Mouse (Mus musculus) heart, embryonic 12.5 days (tissue): ENCODE results near the gene Gm49325. TPM values are rescaled to one million over a fixed set of nuclear protein-coding genes. Genes with fewer than 3 reads are reported as not detected.

ENCODE experiments used
- ATAC-seq: fragments of 200-750 bp; cut with Nextera tagmentation; 2 replicates; pipeline ENCODE4 v1.8.0; 2017; ENCODE audit warnings: moderate TSS enrichment, moderate library complexity; ENCODE audit not compliant: insufficient number of reproducible peaks, low FRiP score
- H3K27ac ChIP-seq: fragments of 300-500 bp; sonication (generic); 2 replicates; pipeline ENCODE4 v1.5.1; 2016; ENCODE audit warnings: mild to moderate bottlenecking, moderate library complexity; ENCODE audit not compliant: poor library complexity, severe bottlenecking
- H3K27me3 ChIP-seq: fragments of 300-500 bp; sonication (generic); replicated peaks from 2 replicates; pipeline ENCODE4 v1.6.1; 2016; ENCODE audit warnings: mild to moderate bottlenecking, moderate library complexity
- H3K36me3 ChIP-seq: fragments of 300-500 bp; sonication (generic); 2 replicates; pipeline ENCODE4 v1.6.1; 2016; ENCODE audit warnings: mild to moderate bottlenecking, moderate library complexity
- H3K4me1 ChIP-seq: fragments of 300-500 bp; sonication (generic); replicated peaks from 2 replicates; pipeline ENCODE4 v1.6.1; 2016; ENCODE audit warnings: mild to moderate bottlenecking
- H3K4me2 ChIP-seq: fragments of 300-500 bp; sonication (generic); 2 replicates; pipeline ENCODE4 v1.6.1; 2016; ENCODE audit warnings: mild to moderate bottlenecking, moderate library complexity
- H3K4me3 ChIP-seq: fragments of 300-500 bp; sonication (generic); 2 replicates; pipeline ENCODE4 v1.5.1; 2016; ENCODE audit warnings: mild to moderate bottlenecking
- H3K9ac ChIP-seq: fragments of 300-500 bp; sonication (generic); 2 replicates; pipeline ENCODE4 v1.6.1; 2016; ENCODE audit warnings: mild to moderate bottlenecking, moderate library complexity
- H3K9me3 ChIP-seq: fragments of 300-500 bp; sonication (generic); replicated peaks from 2 replicates; pipeline ENCODE4 v1.6.1; 2016; ENCODE audit warnings: mild to moderate bottlenecking, moderate library complexity
- WGBS: fragments of 180-500 bp; shearing (Covaris S2); methylation state at CpG from one replicate; pipeline ENCODE4 v1.1.7; 2016; 5-methylcytosine and 5-hydroxymethylcytosine counted together
- polyA plus RNA-seq: library from polyadenylated mRNA; unstranded; fragments of >200 nt; fragmentation: Nextera tagmentation; extraction: Ambion mirVana; gene quantifications from 2 replicates; pipeline ENCODE4 v1.2.1, GENCODE M21; 2016

The Gm49325 gene
- polyA plus RNA-seq, 1 experiment from 2014 or later = not detected

- Histone ChIP-seq H3K4me1 (peaks cover 23% of the 10 kb centered on the region), H3K36me3 (peaks cover 41% of the 10 kb centered on the region), H3K4me2 (no peak overlapping the region), H3K27me3 (no peaks in the 10 kb centered on the region), H3K9ac (no peak overlapping the region), H3K4me3 (no peak overlapping the region), H3K9me3 (no peaks in the 10 kb centered on the region), H3K27ac (no peak overlapping the region)
- 50% methylated on average over 1 of the region's 1 CpGs for WGBS
- ATAC-seq = no peak
Observed at GRCm38 (mm10) chr10:77647461-77647860, 41.5 kb downstream of the Gm49325 start.

GRCm38 (mm10) chr10:77647901-77648300 lies 41.9 kb downstream of the Gm49325 start:
- Histone ChIP-seq H3K9me3 (no peaks in the 10 kb centered on the region), H3K4me2 (no peak overlapping the region), H3K4me1 (peaks cover 21% of the 10 kb centered on the region), H3K27me3 (no peaks in the 10 kb centered on the region), H3K36me3 (peaks cover 39% of the 10 kb centered on the region), H3K9ac (no peak overlapping the region), H3K4me3 (no peak overlapping the region), H3K27ac (no peak overlapping the region)
- 78% methylated on average over 8 of the region's 8 CpGs for WGBS
- no peak for ATAC-seq

GRCm38 (mm10) chr10:77652046-77652445 lies 46.0 kb downstream of the Gm49325 start:
- Histone ChIP-seq H3K36me3 (no peaks in the 10 kb centered on the region), H3K9me3 (no peaks in the 10 kb centered on the region), H3K27me3 (no peaks in the 10 kb centered on the region), H3K27ac (no peak overlapping the region), H3K4me1 (0 out of 2 replicates have a peak, but pooled peaks cover 3% of the 10 kb centered on the region), H3K4me2 (no peak overlapping the region), H3K4me3 (no peak overlapping the region), H3K9ac (no peak overlapping the region)
- 83% methylated on average over 9 of the region's 9 CpGs for WGBS
- ATAC-seq = no peak

GRCm38 (mm10) chr10:77658286-77658994 lies 52.4 kb downstream of the Gm49325 start:
- peaks cover 10% of the 10 kb centered on the region; the same call in 1 of the 2 replicates for H3K9me3 ChIP-seq
- no peak overlapping the region for H3K4me3 ChIP-seq
- no peak for ATAC-seq
- 66% methylated on average over 15 of the region's 15 CpGs for WGBS
- no peak overlapping the region for H3K27ac ChIP-seq
- H3K27me3 ChIP-seq = peaks cover 5% of the 10 kb centered on the region
- H3K4me2 ChIP-seq = no peak overlapping the region
- no peaks in the 10 kb centered on the region for H3K4me1 ChIP-seq
- H3K9ac ChIP-seq = no peak overlapping the region
- no peaks in the 10 kb centered on the region for H3K36me3 ChIP-seq

GRCm38 (mm10) chr10:77663949-77664665 lies 58.1 kb downstream of the Gm49325 start:
- Histone ChIP-seq H3K4me3 (0 out of 2 replicates have a peak overlapping the region, but pooled peaks have one; percentile 5), H3K4me1 (no peaks in the 10 kb centered on the region), H3K27ac (no peak overlapping the region), H3K27me3 (peaks cover 38% of the 10 kb centered on the region), H3K4me2 (peak overlapping the region; percentile 32), H3K9ac (no peak overlapping the region), H3K36me3 (no peaks in the 10 kb centered on the region), H3K9me3 (peaks cover 10% of the 10 kb centered on the region; the same call in 1 of the 2 replicates)
- WGBS = 35% methylated on average over 43 of the region's 43 CpGs
- no peak; the same call in 1 of the 2 replicates for ATAC-seq

GRCm38 (mm10) chr10:77666342-77666741 lies 60.3 kb downstream of the Gm49325 start:
- H3K4me1 ChIP-seq = no peaks in the 10 kb centered on the region
- H3K27ac ChIP-seq = no peak overlapping the region
- H3K4me3 ChIP-seq = no peak overlapping the region
- 80% methylated on average over 8 of the region's 8 CpGs for WGBS
- peaks cover 38% of the 10 kb centered on the region for H3K27me3 ChIP-seq
- no peaks in the 10 kb centered on the region; the same call in 1 of the 2 replicates for H3K9me3 ChIP-seq
- H3K4me2 ChIP-seq = no peak overlapping the region
- no peak overlapping the region for H3K9ac ChIP-seq
- ATAC-seq = no peak
- no peaks in the 10 kb centered on the region for H3K36me3 ChIP-seq

GRCm38 (mm10) chr10:77667402-77667801 lies 61.4 kb downstream of the Gm49325 start:
- WGBS = 70% methylated on average over 4 of the region's 4 CpGs

GRCm38 (mm10) chr10:77670710-77671109 lies 64.7 kb downstream of the Gm49325 start:
- H3K27me3 ChIP-seq = peaks cover 23% of the 10 kb centered on the region
- WGBS = 76% methylated on average over 4 of the region's 4 CpGs

More at GRCm38 (mm10) chr10:77667402-77667801, 61.4 kb downstream of the Gm49325 start:
- Histone ChIP-seq H3K9ac (no peak overlapping the region), H3K4me2 (no peak overlapping the region), H3K9me3 (no peaks in the 10 kb centered on the region; the same call in 1 of the 2 replicates), H3K27ac (no peak overlapping the region), H3K4me1 (no peaks in the 10 kb centered on the region), H3K4me3 (no peak overlapping the region), H3K36me3 (no peaks in the 10 kb centered on the region), H3K27me3 (peaks cover 38% of the 10 kb centered on the region)
- no peak for ATAC-seq

GRCm38 (mm10) chr10:77671519-77671918 lies 65.5 kb downstream of the Gm49325 start:
- no peaks in the 10 kb centered on the region; the same call in 1 of the 2 replicates for H3K9me3 ChIP-seq
- no peak overlapping the region for H3K4me3 ChIP-seq
- no peak overlapping the region for H3K4me2 ChIP-seq
- 12% methylated on average over 4 of the region's 4 CpGs for WGBS
- no peak overlapping the region for H3K9ac ChIP-seq
- H3K4me1 ChIP-seq = no peaks in the 10 kb centered on the region
- H3K27me3 ChIP-seq = peaks cover 23% of the 10 kb centered on the region
- no peaks in the 10 kb centered on the region for H3K36me3 ChIP-seq
- ATAC-seq = peak; percentile 89
- no peak overlapping the region for H3K27ac ChIP-seq

More at GRCm38 (mm10) chr10:77670710-77671109, 64.7 kb downstream of the Gm49325 start:
- no peaks in the 10 kb centered on the region for H3K4me1 ChIP-seq
- H3K4me3 ChIP-seq = no peak overlapping the region
- H3K9me3 ChIP-seq = no peaks in the 10 kb centered on the region; the same call in 1 of the 2 replicates
- ATAC-seq = no peak
- no peak overlapping the region for H3K4me2 ChIP-seq
- H3K36me3 ChIP-seq = no peaks in the 10 kb centered on the region
- no peak overlapping the region for H3K9ac ChIP-seq
- H3K27ac ChIP-seq = no peak overlapping the region

- Histone ChIP-seq H3K36me3 (no peaks in the 10 kb centered on the region), H3K4me2 (no peak overlapping the region), H3K9ac (no peak overlapping the region), H3K4me1 (peaks cover 8% of the 10 kb centered on the region), H3K4me3 (no peak overlapping the region), H3K27me3 (peaks cover 42% of the 10 kb centered on the region), H3K27ac (no peak overlapping the region), H3K9me3 (no peaks in the 10 kb centered on the region; the same call in 1 of the 2 replicates)
- WGBS = 55% methylated on average over 13 of the region's 13 CpGs
- ATAC-seq = no peak
Observed at GRCm38 (mm10) chr10:77673765-77674164, 67.8 kb downstream of the Gm49325 start.

GRCm38 (mm10) chr10:77677562-77677961 lies 71.6 kb downstream of the Gm49325 start:
- Histone ChIP-seq H3K27me3 (peaks cover 62% of the 10 kb centered on the region), H3K4me3 (peak overlapping the region; percentile 35), H3K9me3 (no peaks in the 10 kb centered on the region), H3K4me1 (peaks cover 8% of the 10 kb centered on the region), H3K27ac (no peak overlapping the region), H3K4me2 (peak overlapping the region; percentile 65), H3K36me3 (no peaks in the 10 kb centered on the region), H3K9ac (no peak overlapping the region)
- ATAC-seq = no peak
- 1% methylated on average over 35 of the region's 35 CpGs for WGBS
